Mouse (Mus musculus) CH12.LX (cell line): ENCODE data around the gene Wnk4. TPM values are rescaled to one million over a fixed set of nuclear protein-coding genes. Genes with fewer than 3 reads are reported as not detected.
A peak's percentile ranks its signal among the peaks of the same experiment; 100 is the strongest.

ENCODE experiments used
- DNase-seq: peaks from one replicate; pipeline ENCODE4 v3.0.0-alpha.2; 2013; ENCODE audit errors: extremely low read depth
- H3K27ac ChIP-seq: 2 replicates; pipeline ENCODE4 v1.5.1; 2012; ENCODE audit warnings: low read depth, mild to moderate bottlenecking, control low read depth, moderate library complexity; ENCODE audit not compliant: insufficient read depth
- H3K27me3 ChIP-seq: replicated peaks from 2 replicates; pipeline ENCODE3; 2012; ENCODE audit warnings: inconsistent platforms
- H3K36me3 ChIP-seq, 2 experiments: replicated peaks in 1 of 2; 2 replicates each; pipeline versions ENCODE3 to v1.6.1; 2012; ENCODE audit warnings: inconsistent platforms in 1 of 2, low read length in 1 of 2, mild to moderate bottlenecking in 1 of 2, mixed read lengths in 1 of 2, moderate library complexity in 1 of 2; ENCODE audit not compliant: control insufficient read depth in 1 of 2, insufficient read depth in 1 of 2
- H3K4me1 ChIP-seq, 2 experiments: 2 replicates each; pipeline ENCODE4 v1.6.1; 2012; ENCODE audit warnings: inconsistent platforms in 1 of 2, moderate library complexity in 1 of 2; ENCODE audit not compliant: insufficient read depth in 2 of 2, control insufficient read depth in 1 of 2
- H3K4me2 ChIP-seq: 2 replicates; pipeline ENCODE4 v1.6.1; 2012; ENCODE audit warnings: low read depth, mild to moderate bottlenecking, control low read depth; ENCODE audit not compliant: poor library complexity, insufficient read depth, severe bottlenecking
- H3K4me3 ChIP-seq, 3 experiments: fragments of 150-350 bp in 1 of 3; sonication (generic) in 1 of 3; replicated peaks in 1 of 3; 2 replicates each; pipeline versions ENCODE3 to v1.5.1; 2011 to 2012; ENCODE audit warnings: low read depth in 2 of 3, low read length in 2 of 3, mild to moderate bottlenecking in 2 of 3, moderate library complexity in 2 of 3, control low read depth in 1 of 3, improper control_type of control experiment in 1 of 3, inconsistent platforms in 1 of 3, mixed read lengths in 1 of 3; ENCODE audit not compliant: poor library complexity in 1 of 3
- H3K79me2 ChIP-seq: replicated peaks from 2 replicates; pipeline ENCODE4 v1.6.1; 2012; ENCODE audit warnings: mild to moderate bottlenecking, moderate library complexity; ENCODE audit not compliant: control insufficient read depth, poor library complexity, insufficient read depth, severe bottlenecking; ENCODE audit errors: extremely low read depth
- H3K9ac ChIP-seq: 2 replicates; pipeline ENCODE4 v1.6.1; 2012; ENCODE audit warnings: low read depth, mild to moderate bottlenecking, control low read depth, moderate library complexity; ENCODE audit not compliant: insufficient read depth
- H3K9me3 ChIP-seq: replicated peaks from 2 replicates; pipeline ENCODE3; 2012; ENCODE audit warnings: low read length, inconsistent platforms, mixed read lengths
- BHLHE40 ChIP-seq: IDR thresholded peaks from 2 replicates; pipeline ENCODE4 v1.6.1; 2011; ENCODE audit warnings: mild to moderate bottlenecking, low read depth, low read length, improper control_type of control experiment
- CHD1 ChIP-seq: IDR thresholded peaks from 2 replicates; pipeline ENCODE4 v1.6.1; 2012; ENCODE audit warnings: low read depth, low read length, improper control_type of control experiment, inconsistent platforms
- CHD2 ChIP-seq: IDR thresholded peaks from 2 replicates; pipeline ENCODE4 v1.6.1; 2011; ENCODE audit warnings: low read length, improper control_type of control experiment
- CTCF ChIP-seq, 2 experiments: IDR thresholded peaks in 1 of 2; conservative IDR thresholded peaks in 1 of 2; 2 replicates each; pipeline ENCODE4 v1.5.1; 2011 to 2012; ENCODE audit warnings: low read depth in 2 of 2, low read length in 2 of 2, improper control_type of control experiment in 1 of 2, inconsistent platforms in 1 of 2, mild to moderate bottlenecking in 1 of 2, moderate library complexity in 1 of 2
- ELF1 ChIP-seq: IDR thresholded peaks from 2 replicates; pipeline ENCODE4 v1.6.1; 2014; ENCODE audit warnings: low read depth, mild to moderate bottlenecking, inconsistent platforms, low read length, improper control_type of control experiment
- EP300 ChIP-seq: IDR thresholded peaks from 2 replicates; pipeline ENCODE4 v1.6.1; 2011; ENCODE audit warnings: low read length, improper control_type of control experiment
- ETS1 ChIP-seq: conservative IDR thresholded peaks from 2 replicates; pipeline ENCODE4 v1.6.1; 2012; ENCODE audit warnings: low read depth, mild to moderate bottlenecking, inconsistent platforms, low read length, improper control_type of control experiment, moderate library complexity
- GABPA ChIP-seq: IDR thresholded peaks from 2 replicates; pipeline ENCODE4 v1.6.1; 2012; ENCODE audit warnings: low read depth, low read length, improper control_type of control experiment, inconsistent platforms; ENCODE audit not compliant: insufficient replicate concordance
- HCFC1 ChIP-seq: IDR thresholded peaks from 2 replicates; pipeline ENCODE4 v1.6.1; 2012; ENCODE audit warnings: low read depth, mild to moderate bottlenecking, inconsistent platforms, low read length, improper control_type of control experiment
- IRF4 ChIP-seq: IDR thresholded peaks from 2 replicates; pipeline ENCODE4 v1.6.1; 2014; ENCODE audit warnings: low read depth, mild to moderate bottlenecking, inconsistent platforms, low read length, improper control_type of control experiment
- JUN ChIP-seq: IDR thresholded peaks from 2 replicates; pipeline ENCODE4 v1.6.1; 2011; ENCODE audit warnings: low read depth, mild to moderate bottlenecking, low read length, improper control_type of control experiment, moderate library complexity; ENCODE audit not compliant: insufficient read depth
- JUND ChIP-seq: conservative IDR thresholded peaks from 2 replicates; pipeline ENCODE4 v1.6.1; 2011; ENCODE audit warnings: low read depth, low read length, improper control_type of control experiment
- KAT2A ChIP-seq: IDR thresholded peaks from 2 replicates; pipeline ENCODE4 v1.6.1; 2012; ENCODE audit warnings: low read length, improper control_type of control experiment, inconsistent platforms; ENCODE audit not compliant: insufficient replicate concordance
- MAX ChIP-seq: IDR thresholded peaks from 2 replicates; pipeline ENCODE4 v1.6.1; 2011; ENCODE audit warnings: low read length, improper control_type of control experiment
- MEF2A ChIP-seq: IDR thresholded peaks from 2 replicates; pipeline ENCODE4 v1.6.1; 2014; ENCODE audit warnings: low read depth, mild to moderate bottlenecking, inconsistent platforms, low read length, improper control_type of control experiment, borderline replicate concordance
- MXI1 ChIP-seq: IDR thresholded peaks from 2 replicates; pipeline ENCODE4 v1.6.1; 2011; ENCODE audit warnings: mild to moderate bottlenecking, low read depth, low read length, improper control_type of control experiment
- MYC ChIP-seq: IDR thresholded peaks from 2 replicates; pipeline ENCODE4 v1.6.1; 2011; ENCODE audit warnings: low read depth, mild to moderate bottlenecking, improper control_type of control experiment, low read length
- NELFE ChIP-seq: IDR thresholded peaks from 2 replicates; pipeline ENCODE4 v1.6.1; 2011; ENCODE audit warnings: low read depth, low read length, improper control_type of control experiment
- NRF1 ChIP-seq: IDR thresholded peaks from 2 replicates; pipeline ENCODE4 v1.6.1; 2014; ENCODE audit warnings: low read depth, mild to moderate bottlenecking, inconsistent platforms, low read length, improper control_type of control experiment, moderate library complexity
- PAX5 ChIP-seq: IDR thresholded peaks from 2 replicates; pipeline ENCODE4 v1.6.1; 2012; ENCODE audit warnings: low read length, inconsistent platforms, mixed read lengths
- POLR2A ChIP-seq: IDR thresholded peaks from 2 replicates; pipeline ENCODE4 v1.6.1; 2011; ENCODE audit warnings: low read depth, mild to moderate bottlenecking, improper control_type of control experiment, low read length
- POLR2AphosphoS2 ChIP-seq: IDR thresholded peaks from 2 replicates; pipeline ENCODE4 v1.6.1; 2011; ENCODE audit warnings: low read depth, low read length, improper control_type of control experiment
- RAD21 ChIP-seq: IDR thresholded peaks from 2 replicates; pipeline ENCODE4 v1.6.1; 2011; ENCODE audit warnings: low read depth, mild to moderate bottlenecking, low read length, improper control_type of control experiment, moderate library complexity
- RCOR1 ChIP-seq: conservative IDR thresholded peaks from 2 replicates; pipeline ENCODE4 v1.6.1; 2012; ENCODE audit warnings: low read depth, mild to moderate bottlenecking, inconsistent platforms, low read length, improper control_type of control experiment
- SIN3A ChIP-seq: IDR thresholded peaks from 2 replicates; pipeline ENCODE4 v1.6.1; 2012; ENCODE audit warnings: low read length, improper control_type of control experiment, inconsistent platforms
- SMC3 ChIP-seq: IDR thresholded peaks from 2 replicates; pipeline ENCODE4 v1.6.1; 2011; ENCODE audit warnings: low read depth, low read length, improper control_type of control experiment
- TBP ChIP-seq: conservative IDR thresholded peaks from 2 replicates; pipeline ENCODE4 v1.6.1; 2011; ENCODE audit warnings: low read depth, low read length, improper control_type of control experiment
- TCF12 ChIP-seq: IDR thresholded peaks from 2 replicates; pipeline ENCODE4 v1.6.1; 2014; ENCODE audit warnings: low read depth, mild to moderate bottlenecking, inconsistent platforms, low read length, improper control_type of control experiment
- USF1 ChIP-seq: IDR thresholded peaks from 2 replicates; pipeline ENCODE4 v1.6.1; 2014; ENCODE audit warnings: low read depth, mild to moderate bottlenecking, inconsistent platforms, low read length, improper control_type of control experiment
- USF2 ChIP-seq: conservative IDR thresholded peaks from 2 replicates; pipeline ENCODE4 v1.6.1; 2011; ENCODE audit warnings: low read depth, low read length, improper control_type of control experiment
- ZC3H11A ChIP-seq: IDR thresholded peaks from 2 replicates; pipeline ENCODE4 v1.6.1; 2012; ENCODE audit warnings: low read depth, mild to moderate bottlenecking, inconsistent platforms, low read length, improper control_type of control experiment
- ZKSCAN1 ChIP-seq: IDR thresholded peaks from 2 replicates; pipeline ENCODE4 v1.6.1; 2012; ENCODE audit warnings: low read depth, inconsistent platforms, low read length, improper control_type of control experiment, borderline replicate concordance
- ZMIZ1 ChIP-seq: IDR thresholded peaks from 2 replicates; pipeline ENCODE4 v1.6.1; 2012; ENCODE audit warnings: low read depth, mild to moderate bottlenecking, inconsistent platforms, low read length, improper control_type of control experiment
- dilution Hi-C: fragments of 300-500 bp; cut with MboI; formaldehyde crosslinking; loops from 2 replicates; pipeline ENCODE4 v1.14.3; 2020; ENCODE audit warnings: low sequenced_read_pairs; ENCODE audit not compliant: extremely low pct_unique_long_range_greater_than_20kb, extremely low pct_ligation_motif_present
- in situ Hi-C: fragments of 300-500 bp; cut with MboI; formaldehyde crosslinking; loops from 3 replicates; pipeline ENCODE4 v1.14.3; 2019; ENCODE audit warnings: low sequenced_read_pairs, low pct_ligation_motif_present, low pct_unique_long_range_greater_than_20kb, mixed read lengths
- polyA plus RNA-seq: library from polyadenylated mRNA; unstranded; fragments of >175 nt; gene quantifications from 2 replicates; pipeline ENCODE4 v1.2.1, GENCODE M21; 2012; ENCODE audit warnings: low read depth; ENCODE audit not compliant: insufficient read length
- total RNA-seq, 2 experiments: library from RNA; depleted of rRNA; stranded (reverse); fragments of 300-350 nt in 1 of 2; fragments of >200 nt in 1 of 2; gene quantifications; 2 replicates each; pipeline ENCODE4 v1.2.3; 2012 to 2014

Wnk4 gene
- total and polyA plus RNA-seq, 3 experiments, result 0.85 to 7.8 (median 0.90) TPM

GRCm38 (mm10) chr11:101302004-101302798 lies 41.8 kb downstream of the Wnk4 start, which contains the start of gene Becn1:
Gene Becn1 (minus strand): TSS chr11:101302286.
- peak within 1 kb of the TSS; percentile 70 to 95 (median 84) for H3K4me3 ChIP-seq
- peaks cover 44% of the 10 kb centered on the region for H3K79me2 ChIP-seq
- peak within 1 kb of the TSS; percentile 92 for H3K4me2 ChIP-seq
- in situ Hi-C loops, result loop anchor here (10.0 kb wide), 1 partner anchor 217 kb away; the partner anchor contains the start of genes Coasy and Mlx
- peak within 1 kb of the TSS; percentile 88 for H3K9ac ChIP-seq
- no peaks in the 10 kb centered on the region for H3K9me3 ChIP-seq
- TF ChIP-seq EP300 (no peak), RAD21 (peak; percentile 89), TBP (peak; percentile 74; the same call in 1 of the 2 replicates), PAX5 (no peak), MEF2A (peak; percentile 26; the same call in 1 of the 2 replicates), JUND (0 out of 2 replicates have a peak, but pooled peaks have one; percentile 56), POLR2AphosphoS2 (peak; percentile 42; the same call in 1 of the 2 replicates), ETS1 (peak; percentile 30; the same call in 1 of the 2 replicates), MXI1 (peak; percentile 52; the same call in 1 of the 2 replicates), HCFC1 (peak; percentile 86), MAX (no peak), MYC (0 out of 2 replicates have a peak, but pooled peaks have one; percentile 64), RCOR1 (no peak), USF1 (no peak), ZC3H11A (no peak; the same call in 1 of the 2 replicates), ELF1 (peak; percentile 98), GABPA (no peak; the same call in 1 of the 2 replicates), IRF4 (peak; percentile 68; the same call in 1 of the 2 replicates), USF2 (no peak), CTCF (conservative IDR thresholded peaks at IDR 0.05 in 1 of 2, IDR thresholded peaks at IDR 0.05 in 1 of 2; ENCODE audit: low read depth in 2 of 2, low read length in 2 of 2) (peak; percentile 92 to 95), SIN3A (peak; percentile 94), TCF12 (peak; percentile 83), CHD1 (no peak), NRF1 (0 out of 2 replicates have a peak, but pooled peaks have one; percentile 32), CHD2 (no peak), ZMIZ1 (peak; percentile 66; the same call in 1 of the 2 replicates), NELFE (peak; percentile 93), SMC3 (peak; percentile 83), POLR2A (peak; percentile 97), KAT2A (peak; percentile 69; the same call in 1 of the 2 replicates), ZKSCAN1 (no peak), BHLHE40 (0 out of 2 replicates have a peak, but pooled peaks have one; percentile 23), JUN (peak; percentile 52; the same call in 1 of the 2 replicates)
- TF ChIP-seq, all 38 proteins: peak for 22
- dilution Hi-C loops, result no loop called here
- Histone ChIP-seq H3K27ac (no peak within 1 kb of the TSS), H3K27me3 (no peaks in the 10 kb centered on the region), H3K4me1 (peaks cover 3 to 26% of the 10 kb centered on the region in 2 experiments; a peak in 3 of 4 replicates), H3K36me3 (peaks cover 17 to 33% of the 10 kb centered on the region in 2 experiments)
- DNase-seq, result peak; percentile 99
